Mouse (Mus musculus): ENCODE data around the gene Slc33a1.

The Slc33a1 gene

DNA sequence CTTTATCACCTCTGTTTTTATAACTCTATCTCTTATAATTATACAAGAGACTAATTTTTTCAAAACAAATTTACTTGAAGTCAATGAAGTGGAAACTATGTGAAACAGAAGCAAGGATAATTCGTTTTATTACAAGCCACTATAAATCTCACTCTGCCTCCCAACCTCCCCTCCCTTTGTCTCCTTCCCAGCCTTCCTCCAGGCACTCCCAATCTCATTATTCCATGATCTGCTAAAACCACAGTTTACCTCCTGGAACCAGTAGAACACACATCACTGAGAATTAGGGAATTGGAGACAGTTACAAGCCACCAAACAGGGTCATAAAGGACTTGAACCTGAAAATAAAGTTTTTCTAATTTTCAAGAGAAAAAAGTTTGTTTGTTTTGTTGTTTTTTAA is 67.4 kb downstream of the Slc33a1 start:
- no peak for DNase-seq (ENCODE audit: low spot score)

DNA sequence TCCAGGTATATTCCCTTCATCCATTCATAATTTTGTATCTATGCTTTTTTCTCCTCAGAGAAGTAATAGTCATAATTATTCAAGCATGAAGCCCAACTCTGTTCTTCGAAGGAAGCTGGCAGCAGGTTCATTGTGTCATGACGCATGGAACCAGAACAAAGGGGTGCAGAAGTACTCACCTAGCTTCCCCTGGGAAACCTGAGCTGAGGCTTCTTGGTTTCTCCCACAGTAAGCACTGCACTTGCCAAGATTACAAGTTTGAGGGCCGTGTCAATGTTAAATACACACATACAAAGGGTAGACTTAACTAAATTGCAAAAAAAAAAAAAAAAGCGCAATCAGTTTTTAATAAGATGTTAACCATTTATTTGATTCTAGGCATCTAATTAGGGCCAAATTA is 68.3 kb downstream of the Slc33a1 start:
- DNase-seq (ENCODE audit: low spot score) = no peak

DNA sequence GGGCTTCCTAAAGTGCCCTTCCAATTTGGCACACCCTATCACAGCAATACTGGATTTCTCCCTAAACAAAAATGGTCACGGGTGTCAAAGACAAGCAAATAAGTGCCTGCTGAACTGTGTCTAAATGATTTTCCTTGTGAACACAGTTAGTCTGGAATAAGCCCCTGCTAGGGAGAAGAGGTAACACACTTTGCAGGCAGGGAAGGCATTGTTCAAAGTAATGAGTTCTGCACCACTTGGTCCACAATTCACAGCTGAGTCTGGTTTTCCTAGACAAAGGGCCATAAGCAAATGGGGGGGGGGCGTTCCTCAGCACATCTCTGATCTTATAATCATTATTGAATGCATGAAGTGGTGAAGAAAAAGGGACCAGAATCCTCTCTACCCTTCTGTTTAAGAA is 68.8 kb downstream of the Slc33a1 start:
- no peak for DNase-seq (ENCODE audit: low spot score)

DNA sequence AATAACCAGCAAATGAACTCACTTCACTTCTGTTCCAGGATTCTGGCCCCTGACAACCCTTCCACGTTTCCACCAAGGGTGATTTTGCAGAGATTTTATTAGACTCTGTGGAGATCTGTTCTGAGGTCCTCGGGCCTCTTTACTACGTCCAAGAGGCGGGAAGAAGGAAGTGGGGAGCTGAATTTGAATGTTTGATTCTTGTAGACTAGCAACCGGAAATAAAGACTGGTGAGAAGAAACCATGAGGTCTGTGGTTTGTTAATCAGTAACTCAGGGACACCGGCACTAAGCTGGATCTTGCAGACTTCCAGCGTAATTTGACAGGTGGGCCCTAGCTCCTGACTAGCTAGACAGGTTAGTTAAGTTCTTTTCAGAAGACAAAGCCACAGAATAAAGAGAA is 70.9 kb downstream of the Slc33a1 start:
- no peak for DNase-seq (ENCODE audit: low spot score)

DNA sequence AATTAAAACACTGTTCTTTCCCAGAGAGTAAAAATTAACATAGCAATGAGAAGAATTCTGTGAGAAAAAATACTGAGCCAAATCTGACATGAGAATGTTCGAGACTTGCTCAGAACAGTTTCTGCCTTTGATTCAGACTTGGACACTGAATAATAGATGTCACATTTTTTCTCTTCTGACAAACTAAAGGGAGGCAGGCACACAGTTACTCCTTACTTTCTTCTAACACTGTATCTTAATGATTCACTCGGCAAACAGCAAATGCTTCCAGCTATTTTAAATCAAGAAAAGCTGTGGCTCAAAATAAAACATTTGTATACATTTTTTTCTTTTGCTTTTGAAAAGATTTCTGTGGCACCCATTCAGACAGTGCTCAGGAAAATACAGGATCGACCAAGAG is 72.4 kb downstream of the Slc33a1 start:
- no peak for DNase-seq (ENCODE audit: low spot score)
